Mouse (Mus musculus) liver, embryonic 11.5 days (tissue): ENCODE results near the gene Rfc5. TPM values are rescaled to one million over a fixed set of nuclear protein-coding genes. Genes with fewer than 3 reads are reported as not detected.
"Not testable (repeated sequence)": the region's sequence is repeated elsewhere in the genome, so short reads cannot be mapped to it uniquely, and the experiment has no call there.

Experiments
- ATAC-seq: fragments of 200-750 bp; cut with Nextera tagmentation; replicated peaks from 2 replicates; pipeline ENCODE4 v1.8.0; 2017; ENCODE audit warnings: moderate number of reproducible peaks, mild to moderate bottlenecking, moderate TSS enrichment, moderate library complexity; ENCODE audit not compliant: low FRiP score
- DNase-seq: peaks from one replicate; pipeline ENCODE4 v3.0.0-alpha.2; 2017; ENCODE audit warnings: low spot score
- H3K27ac ChIP-seq: fragments of 300-500 bp; sonication (generic); 2 replicates; pipeline ENCODE4 v1.5.1; 2014; ENCODE audit warnings: mild to moderate bottlenecking, low read depth, low read length, control low read depth
- H3K27me3 ChIP-seq: fragments of 300-500 bp; sonication (generic); replicated peaks from 2 replicates; pipeline ENCODE4 v1.6.1; 2014; ENCODE audit warnings: low read length, mixed read lengths; ENCODE audit not compliant: control insufficient read depth, insufficient read depth
- H3K36me3 ChIP-seq: fragments of 300-500 bp; sonication (generic); 2 replicates; pipeline ENCODE4 v1.6.1; 2014; ENCODE audit warnings: mild to moderate bottlenecking, low read length, moderate library complexity, mixed read lengths; ENCODE audit not compliant: control insufficient read depth, insufficient read depth
- H3K4me1 ChIP-seq: fragments of 300-500 bp; sonication (generic); replicated peaks from 2 replicates; pipeline ENCODE4 v1.6.1; 2014; ENCODE audit warnings: low read length, mixed read lengths; ENCODE audit not compliant: control insufficient read depth, insufficient read depth
- H3K4me2 ChIP-seq: fragments of 300-500 bp; sonication (generic); 2 replicates; pipeline ENCODE4 v1.6.1; 2014; ENCODE audit warnings: mild to moderate bottlenecking, control low read depth, moderate library complexity
- H3K4me3 ChIP-seq: fragments of 300-500 bp; sonication (generic); 2 replicates; pipeline ENCODE4 v1.5.1; 2014; ENCODE audit warnings: low read depth, low read length, control low read depth
- H3K9ac ChIP-seq: fragments of 300-500 bp; sonication (generic); 2 replicates; pipeline ENCODE4 v1.6.1; 2014; ENCODE audit warnings: low read depth, low read length, control low read depth
- H3K9me3 ChIP-seq: fragments of 300-500 bp; sonication (generic); 2 replicates; pipeline ENCODE4 v1.6.1; 2016; ENCODE audit warnings: low read length, inconsistent platforms, mixed read lengths; ENCODE audit not compliant: control insufficient read depth
- WGBS: fragments of 180-500 bp; shearing (Covaris S2); extraction: QIAGEN DNeasy Blood & Tissue Kit; methylation state at CpG from one replicate; pipeline ENCODE4 v1.1.7; 2014; 5-methylcytosine and 5-hydroxymethylcytosine counted together
- polyA plus RNA-seq: library from polyadenylated mRNA; unstranded; fragments of >200 nt; fragmentation: Nextera tagmentation; extraction: Ambion mirVana; gene quantifications from 2 replicates; pipeline ENCODE4 v1.2.1, GENCODE M21; 2014

The Rfc5 gene
- polyA plus RNA-seq, 1 experiment from 2014 or later: 121 TPM

- H3K27me3 ChIP-seq, ATAC-seq, H3K4me2 ChIP-seq, H3K27ac ChIP-seq, H3K4me3 ChIP-seq, H3K36me3 ChIP-seq, H3K9me3 ChIP-seq, DNase-seq, H3K9ac ChIP-seq, H3K4me1 ChIP-seq: not testable (repeated sequence)
- WGBS: 88% methylated on average over 2 of the region's 2 CpGs
These were observed 15.8 kb upstream of the Rfc5 start for GRCm38 (mm10) chr5:117404671-117405070.

GRCm38 (mm10) chr5:117403609-117404008 is 14.8 kb upstream of the Rfc5 start:
- no peak overlapping the region for H3K9ac ChIP-seq
- no peak overlapping the region for H3K4me3 ChIP-seq
- H3K36me3 ChIP-seq: no peaks in the 10 kb centered on the region
- no peak overlapping the region for H3K4me2 ChIP-seq
- 79% methylated on average over 8 of the region's 8 CpGs for WGBS
- H3K4me1 ChIP-seq: no peaks in the 10 kb centered on the region
- H3K27ac ChIP-seq: no peak overlapping the region
- DNase-seq (no peak), ATAC-seq (no peak)
- H3K27me3 ChIP-seq: no peaks in the 10 kb centered on the region
- no peaks in the 10 kb centered on the region for H3K9me3 ChIP-seq

- WGBS: 70% methylated on average over 9 of the region's 9 CpGs
- Histone ChIP-seq H3K4me3 (no peak overlapping the region), H3K9ac (no peak overlapping the region), H3K9me3 (no peaks in the 10 kb centered on the region), H3K36me3 (no peaks in the 10 kb centered on the region), H3K27me3 (no peaks in the 10 kb centered on the region), H3K4me1 (no peaks in the 10 kb centered on the region; the same call in 1 of the 2 replicates), H3K4me2 (no peak overlapping the region), H3K27ac (no peak overlapping the region)
- DNase-seq: no peak
- no peak for ATAC-seq
These were observed 10.4 kb upstream of the Rfc5 start for GRCm38 (mm10) chr5:117399281-117399680.

- Histone ChIP-seq H3K4me3 (no peak overlapping the region), H3K36me3 (no peaks in the 10 kb centered on the region), H3K9me3 (peaks cover under 1% of the 10 kb centered on the region; the same call in 1 of the 2 replicates), H3K4me1 (no peaks in the 10 kb centered on the region; the same call in 1 of the 2 replicates), H3K27ac (no peak overlapping the region), H3K27me3 (no peaks in the 10 kb centered on the region), H3K9ac (no peak overlapping the region), H3K4me2 (no peak overlapping the region)
- WGBS: 60% methylated on average over 4 of the region's 5 CpGs
- DNase-seq (no peak), ATAC-seq (no peak)
These were observed 9.2 kb upstream of the Rfc5 start for GRCm38 (mm10) chr5:117398007-117398550.

GRCm38 (mm10) chr5:117397371-117397770 is 8.5 kb upstream of the Rfc5 start:
- H3K27me3 ChIP-seq: no peaks in the 10 kb centered on the region
- no peak overlapping the region for H3K9ac ChIP-seq
- H3K4me3 ChIP-seq: no peak overlapping the region
- no peak for ATAC-seq
- H3K4me2 ChIP-seq: no peak overlapping the region
- H3K27ac ChIP-seq: no peak overlapping the region
- no peaks in the 10 kb centered on the region; the same call in 1 of the 2 replicates for H3K4me1 ChIP-seq
- DNase-seq: no peak
- H3K36me3 ChIP-seq: no peaks in the 10 kb centered on the region
- peaks cover 5% of the 10 kb centered on the region for H3K9me3 ChIP-seq
- WGBS: 71% methylated on average over 6 of the region's 6 CpGs

- Histone ChIP-seq H3K4me3 (no peak overlapping the region), H3K4me2 (no peak overlapping the region), H3K9ac (no peak overlapping the region), H3K27ac (no peak overlapping the region), H3K4me1 (no peaks in the 10 kb centered on the region; the same call in 1 of the 2 replicates), H3K9me3 (peaks cover 9% of the 10 kb centered on the region), H3K36me3 (no peaks in the 10 kb centered on the region), H3K27me3 (no peaks in the 10 kb centered on the region)
- no peak for ATAC-seq
- no peak for DNase-seq
- 61% methylated on average over 6 of the region's 6 CpGs for WGBS
These were observed 7.8 kb upstream of the Rfc5 start for GRCm38 (mm10) chr5:117396596-117397014.

- no peak for ATAC-seq
- DNase-seq: no peak
- WGBS: 81% methylated on average over 5 of the region's 5 CpGs
These were observed 7.0 kb upstream of the Rfc5 start for GRCm38 (mm10) chr5:117395834-117396233.

GRCm38 (mm10) chr5:117390895-117391294 is 2.0 kb upstream of the Rfc5 start:
- DNase-seq (no peak), ATAC-seq (no peak)
- Histone ChIP-seq H3K4me1 (peaks cover 10% of the 10 kb centered on the region; the same call in 1 of the 2 replicates), H3K36me3 (0 out of 2 replicates have a peak, but pooled peaks cover 5% of the 10 kb centered on the region), H3K4me2 (no peak overlapping the region), H3K9me3 (peaks cover 9% of the 10 kb centered on the region), H3K9ac (no peak overlapping the region), H3K27ac (no peak overlapping the region), H3K27me3 (no peaks in the 10 kb centered on the region), H3K4me3 (no peak overlapping the region)
- 63% methylated on average over 1 of the region's 1 CpGs for WGBS

More at GRCm38 (mm10) chr5:117395834-117396233, 7.0 kb upstream of the Rfc5 start:
- peaks cover 9% of the 10 kb centered on the region for H3K9me3 ChIP-seq
- H3K4me2 ChIP-seq: no peak overlapping the region
- no peak overlapping the region for H3K4me3 ChIP-seq
- no peaks in the 10 kb centered on the region for H3K27me3 ChIP-seq
- no peaks in the 10 kb centered on the region; the same call in 1 of the 2 replicates for H3K4me1 ChIP-seq
- H3K36me3 ChIP-seq: no peaks in the 10 kb centered on the region
- no peak overlapping the region for H3K9ac ChIP-seq
- no peak overlapping the region for H3K27ac ChIP-seq

- 10% methylated on average over 16 of the region's 16 CpGs for WGBS
These were observed 523 bp downstream of the Rfc5 start for GRCm38 (mm10) chr5:117388296-117388751.

More at GRCm38 (mm10) chr5:117388296-117388751, 523 bp downstream of the Rfc5 start:
- Histone ChIP-seq H3K4me2 (peak overlapping the region; percentile 63), H3K27me3 (no peaks in the 10 kb centered on the region), H3K27ac (peak overlapping the region; percentile 59), H3K4me1 (peaks cover 10% of the 10 kb centered on the region; the same call in 1 of the 2 replicates), H3K9me3 (peaks cover 9% of the 10 kb centered on the region), H3K4me3 (peak overlapping the region; percentile 74), H3K36me3 (peaks cover 14% of the 10 kb centered on the region; the same call in 1 of the 2 replicates), H3K9ac (peak overlapping the region; percentile 87)
- ATAC-seq (peak; percentile 72), DNase-seq (peak; percentile 73)
